Mouse (Mus musculus) urinary bladder, adult 18-20 months (tissue): ENCODE results near the gene Gsx1.
A peak's percentile ranks its signal among the peaks of the same experiment; 100 is the strongest.

Experiments used
- DNase-seq, 2 experiments: peaks; one replicate each; pipeline ENCODE4 v3.0.0; 2022; ENCODE audit warnings: low spot score in 2 of 2, mixed read lengths in 2 of 2

Gene Gsx1

DNA sequence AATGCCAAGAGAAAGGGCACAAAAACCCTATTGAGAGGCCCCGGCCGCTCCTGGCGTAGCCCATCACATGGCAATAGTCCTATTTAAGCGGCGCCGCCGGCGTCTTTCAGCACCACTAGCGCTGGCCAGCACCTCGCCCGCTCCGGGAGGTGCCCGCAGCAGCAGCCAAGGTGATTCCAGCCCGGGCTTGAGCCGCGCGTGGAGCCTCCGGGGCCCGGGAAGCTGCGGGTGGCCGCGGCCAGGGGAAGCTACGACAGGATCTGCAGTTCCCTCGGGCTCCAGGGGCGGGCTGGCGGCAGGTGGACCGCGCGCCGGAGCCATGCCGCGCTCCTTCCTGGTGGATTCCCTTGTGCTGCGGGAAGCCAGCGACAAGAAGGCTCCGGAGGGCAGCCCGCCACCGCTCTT lies at the start of gene Gsx1:
Gene Gsx1, plus strand, starts transcription at position 126 of the 405 bp plus-strand sequence.
- DNase-seq: peak; percentile 46 to 70

DNA sequence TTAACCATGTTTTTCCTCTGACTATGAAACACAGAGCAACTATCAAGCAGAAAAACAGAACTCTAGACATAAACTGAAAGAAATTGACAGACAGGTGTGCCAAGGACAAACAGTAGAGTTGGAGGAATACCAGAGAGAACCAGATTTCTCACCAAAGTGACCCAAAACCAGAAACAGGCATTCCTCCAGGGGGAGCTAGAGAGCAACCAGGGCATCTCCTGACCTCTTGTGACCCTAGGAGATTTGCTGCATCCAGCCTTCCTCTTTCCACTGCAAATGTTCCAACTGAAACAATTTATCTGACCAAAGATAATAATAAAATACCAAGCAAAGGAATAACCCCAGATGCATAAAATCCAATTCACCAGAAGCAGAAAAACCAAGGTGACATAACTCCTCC lies 41.2 kb upstream of the Gsx1 start:
- DNase-seq: no peak

DNA sequence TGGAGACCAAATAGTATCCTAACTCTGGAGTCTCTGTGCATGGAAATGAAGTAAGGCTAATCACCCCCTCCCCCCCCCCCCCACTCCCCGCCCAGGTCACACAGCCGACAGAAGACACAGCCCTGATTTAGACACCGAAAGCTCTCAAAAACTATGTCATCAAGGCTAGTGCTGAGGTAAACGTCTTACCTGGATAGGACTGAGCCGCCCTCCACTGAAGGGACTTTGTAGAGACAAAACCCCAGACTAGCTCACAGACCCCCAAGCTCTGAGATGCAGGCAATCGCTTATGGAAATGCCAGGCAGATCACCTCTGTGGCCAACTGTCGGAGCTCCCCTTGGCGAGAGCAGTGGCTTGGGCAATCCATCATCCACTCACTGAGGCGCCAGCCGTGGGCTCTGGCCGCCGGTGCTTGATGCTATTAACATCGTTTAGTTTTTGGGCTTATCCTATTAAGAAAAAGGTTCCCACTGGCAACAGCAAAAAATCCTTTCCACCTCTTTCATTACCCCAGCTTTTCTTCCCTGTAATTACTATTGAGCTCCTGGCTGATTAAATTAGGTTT lies 33.6 kb upstream of the Gsx1 start:
- no peak for DNase-seq

DNA sequence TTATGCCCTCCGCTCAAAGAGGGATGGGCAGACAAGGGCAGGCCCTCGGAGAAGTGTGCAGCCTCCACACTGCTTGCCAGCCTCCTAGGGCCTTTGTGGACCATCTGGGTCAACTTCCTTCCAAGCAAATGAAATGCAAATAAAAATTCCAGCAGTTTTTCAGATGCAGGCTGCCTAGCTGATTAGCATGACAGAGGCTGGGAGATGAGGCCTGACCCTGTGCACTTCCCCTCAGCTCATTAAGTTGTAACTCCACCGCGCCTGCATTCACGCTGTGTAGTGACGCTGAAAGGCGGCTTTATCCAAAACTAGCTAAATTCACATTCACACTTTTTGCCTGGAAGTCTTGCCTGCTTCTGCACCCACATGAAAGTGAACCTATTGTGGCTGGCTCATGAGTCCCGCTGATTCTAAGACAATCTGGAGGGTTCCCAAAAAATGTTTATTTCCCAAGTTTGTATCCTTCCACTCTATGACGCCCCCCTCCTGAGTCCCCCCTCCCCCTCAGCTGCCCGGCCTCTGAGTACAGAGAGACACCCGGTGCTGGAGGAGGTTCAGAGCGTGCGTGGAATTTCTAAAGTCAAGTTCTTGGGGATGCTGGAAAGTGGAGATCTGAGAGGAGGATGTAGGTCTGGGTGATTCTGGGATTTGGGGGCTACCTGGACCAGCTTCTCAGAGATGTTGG lies 32.9 kb upstream of the Gsx1 start:
- DNase-seq: no peak

- no peak for DNase-seq
Observed at GRCm38 (mm10) chr5:147156376-147156775, 32.1 kb upstream of the Gsx1 start.

GRCm38 (mm10) chr5:147157441-147157840 lies 31.1 kb upstream of the Gsx1 start:
- DNase-seq: no peak

GRCm38 (mm10) chr5:147159320-147159719 lies 29.2 kb upstream of the Gsx1 start:
- DNase-seq: no peak

DNA sequence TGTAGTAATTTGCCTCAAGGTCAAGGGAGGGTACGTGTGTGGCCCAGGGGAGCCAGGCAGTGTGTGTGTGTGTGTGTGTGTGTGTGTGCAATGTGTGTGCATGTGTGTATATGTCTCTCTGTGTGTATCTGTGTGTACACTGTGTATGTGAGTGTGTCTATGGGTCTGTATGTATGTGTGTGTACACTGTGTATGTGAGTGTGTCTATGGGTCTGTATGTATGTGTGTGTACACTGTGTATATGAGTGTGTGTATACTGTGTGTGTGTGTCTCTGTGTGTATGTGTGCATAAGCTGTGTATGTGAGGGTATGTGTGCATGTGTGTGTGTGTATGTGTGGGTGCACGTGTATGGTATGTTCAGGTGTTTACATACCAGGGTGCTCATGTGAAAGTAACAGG lies 28.7 kb upstream of the Gsx1 start:
- no peak for DNase-seq

- DNase-seq: no peak
Observed at GRCm38 (mm10) chr5:147165060-147165459, 23.4 kb upstream of the Gsx1 start.

- no peak for DNase-seq
Observed at GRCm38 (mm10) chr5:147170088-147170487, 18.4 kb upstream of the Gsx1 start.

DNA sequence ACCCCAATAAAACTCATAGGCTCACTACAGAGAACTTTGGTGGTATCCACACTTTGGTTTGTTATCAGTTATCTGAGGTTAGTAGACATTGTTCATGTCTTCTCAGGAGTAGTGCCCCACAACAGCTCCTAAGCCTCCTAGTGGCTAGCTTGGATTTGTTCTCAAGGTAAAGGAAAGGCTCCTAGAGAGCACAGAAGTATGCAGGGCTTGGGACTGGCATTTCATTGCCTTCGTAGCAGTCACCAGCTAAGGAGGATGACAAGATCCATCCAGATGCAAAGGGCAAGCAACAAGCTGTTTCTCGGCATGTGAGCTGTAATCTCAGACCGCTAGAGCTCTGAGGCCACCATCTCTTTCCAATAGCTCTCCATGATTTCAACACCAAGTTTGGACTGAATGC lies 14.4 kb upstream of the Gsx1 start:
- DNase-seq: no peak

DNA sequence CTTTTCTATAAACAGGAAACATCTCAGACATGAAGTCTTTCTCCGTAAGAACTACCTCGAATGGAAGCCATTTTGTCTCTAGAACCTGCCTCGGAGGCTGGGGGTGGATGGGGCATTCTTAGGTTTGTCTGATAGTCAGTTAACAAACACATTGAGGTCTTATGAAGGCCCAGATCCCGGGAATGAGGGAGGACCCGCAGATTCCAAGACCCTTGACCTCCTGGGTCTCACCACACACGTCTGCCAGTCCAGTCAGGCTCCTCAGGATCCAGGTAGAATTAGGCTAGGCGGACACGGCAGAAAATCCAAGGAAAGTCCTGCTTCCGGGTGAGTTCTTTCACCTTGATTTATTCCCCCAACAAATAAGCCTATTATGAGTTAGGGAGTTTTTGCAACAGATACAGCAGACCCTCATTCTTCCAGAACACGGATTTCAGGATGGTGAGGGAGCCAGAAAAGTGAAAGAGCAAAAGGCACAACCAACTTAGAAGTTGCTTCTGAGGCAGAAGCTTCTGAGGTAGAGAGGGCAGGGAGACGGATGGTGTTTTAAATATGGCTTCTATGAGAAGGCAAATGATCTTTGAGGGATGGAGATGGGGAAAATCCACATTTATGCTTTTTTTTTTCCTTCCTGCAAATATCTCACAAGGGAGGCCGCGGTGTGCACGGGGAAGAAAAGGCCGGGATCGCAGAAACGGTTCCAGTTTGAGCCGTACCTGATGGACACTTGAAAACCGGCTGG lies 3.2 kb upstream of the Gsx1 start:
- DNase-seq: no peak

- DNase-seq: peak; percentile 10 to 26
Observed at GRCm38 (mm10) chr5:147186001-147186431, 2.5 kb upstream of the Gsx1 start.

- DNase-seq: no peak
Observed at GRCm38 (mm10) chr5:147186781-147187551, 1.5 kb upstream of the Gsx1 start.

DNA sequence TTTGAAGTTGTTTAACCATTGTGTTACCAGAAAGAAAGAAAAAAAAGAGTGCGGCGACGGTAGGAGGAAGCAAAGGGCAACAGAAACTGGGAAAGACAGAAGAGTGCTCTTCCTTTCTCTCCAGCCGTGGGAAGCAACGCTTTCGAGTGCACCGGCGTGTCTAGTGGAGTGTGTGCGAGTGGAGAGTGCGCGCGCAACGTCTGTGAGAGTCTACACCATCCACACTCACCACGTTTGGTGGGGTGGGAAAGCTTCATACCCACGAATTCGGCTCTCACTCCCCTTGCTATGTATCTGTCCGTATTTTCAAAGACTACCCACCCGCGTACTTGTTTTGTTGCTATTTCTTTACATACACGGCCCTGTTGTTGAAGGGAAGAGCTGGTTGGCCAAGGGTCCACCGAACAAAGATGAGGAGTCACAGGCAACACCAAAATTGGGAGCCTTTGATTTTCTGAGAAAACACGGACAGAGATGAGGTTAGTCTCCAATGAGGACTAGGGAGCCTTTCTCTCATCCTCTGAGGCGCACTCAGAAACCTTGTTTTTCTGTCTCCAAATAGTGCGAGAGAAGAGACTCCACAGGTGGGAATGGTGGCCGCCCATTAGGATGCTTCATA lies 835 bp upstream of the Gsx1 start:
- no peak for DNase-seq

GRCm38 (mm10) chr5:147189156-147189555 lies 660 bp downstream of the Gsx1 start:
- no peak for DNase-seq

GRCm38 (mm10) chr5:147189836-147190602 lies 1.5 kb downstream of the Gsx1 start:
- no peak for DNase-seq

- DNase-seq: no peak
Observed at GRCm38 (mm10) chr5:147190885-147191284, 2.4 kb downstream of the Gsx1 start.

DNA sequence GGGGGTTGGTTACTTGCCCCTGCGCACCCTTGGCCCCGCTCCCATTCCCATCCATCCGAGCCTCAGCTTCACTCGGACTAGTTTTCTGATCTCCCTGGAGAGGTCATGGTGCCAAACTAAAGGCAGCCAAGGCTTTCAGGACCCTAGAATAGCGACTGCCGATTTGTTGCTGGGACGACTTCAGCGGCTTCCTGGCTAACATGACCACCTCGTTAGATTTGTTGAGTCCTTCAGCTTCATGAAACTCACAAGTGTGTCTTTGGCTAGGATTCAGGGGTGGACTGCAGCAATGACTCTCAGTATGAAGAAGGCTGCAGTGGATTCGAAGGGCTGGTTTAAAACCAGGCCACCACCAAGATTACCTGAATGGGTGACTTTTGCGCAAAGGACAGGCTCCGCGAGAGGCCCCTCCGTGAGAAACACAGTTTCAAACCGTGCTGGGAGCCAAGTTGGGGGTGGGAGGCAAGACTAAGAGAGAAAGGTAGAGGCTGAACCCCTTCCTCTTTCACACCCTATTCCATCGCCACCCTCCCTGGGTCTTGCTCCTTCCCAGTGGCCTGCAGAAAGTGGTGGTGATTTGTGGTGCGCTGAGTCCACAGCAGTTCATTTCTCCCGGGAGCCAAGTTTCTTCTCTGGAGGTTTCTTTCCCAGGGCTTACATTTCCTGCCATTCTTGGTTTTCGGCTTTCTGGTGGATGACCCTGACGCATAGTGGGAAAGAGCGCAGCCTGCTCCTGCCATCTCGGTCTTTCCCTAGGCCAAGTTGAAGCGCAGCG lies 3.5 kb downstream of the Gsx1 start:
- DNase-seq: no peak

GRCm38 (mm10) chr5:147192576-147192960 lies 4.1 kb downstream of the Gsx1 start:
- DNase-seq: no peak
